Mouse (Mus musculus) effector memory CD4-positive, alpha-beta T cell, adult 7 months (primary cell): ENCODE results near the gene Thbd. TPM values are rescaled to one million over a fixed set of nuclear protein-coding genes. Genes with fewer than 3 reads are reported as not detected.

Experiments
- polyA plus RNA-seq: library from polyadenylated mRNA; unstranded; fragments of 100-300 nt; shearing (Covaris generic); gene quantifications from one replicate; pipeline ENCODE4 v1.2.1, GENCODE M21; 2017

Gene Thbd
- 0.17 TPM for polyA plus RNA-seq

GRCm38 (mm10) chr2:148407870-148408760, at the start of gene Thbd:
Gene Thbd, minus strand, starts transcription at chr2:148408188.

GRCm38 (mm10) chr2:148443249-148443958, 35.4 kb upstream of the Thbd start, which contains the start of gene Cd93:
Gene Cd93, minus strand, starts transcription at chr2:148443563.

GRCm38 (mm10) chr2:148395131-148396051, 12.6 kb downstream of the Thbd start, which contains the start of gene Sstr4:
Gene Sstr4, plus strand, starts transcription at chr2:148395344.

Other genes starting within 250 kb of the Thbd start
- gene Sstr4, start 12.8 kb downstream of the Thbd start, polyA plus RNA-seq, result not detected
- 0.40 TPM for gene Cd93, start 35.4 kb upstream of the Thbd start, polyA plus RNA-seq